Mouse (Mus musculus): ENCODE measurements around the gene Saa4. TPM values are rescaled to one million over a fixed set of nuclear protein-coding genes. Genes with fewer than 3 reads are reported as not detected.
A peak's percentile ranks its signal among the peaks of the same experiment; 100 is the strongest.
"Not testable (repeated sequence)": the region's sequence is repeated elsewhere in the genome, so short reads cannot be mapped to it uniquely, and the experiment has no call there.

The Saa4 gene
- total RNA-seq, 2 experiments from 2014 or later, result 0.16 TPM; not detected in 1

- DNase-seq (ENCODE audit: low spot score in 2 of 2), result no peak
These were observed 13.7 kb downstream of the Saa4 start for GRCm38 (mm10) chr7:46718591-46719270.

- DNase-seq (ENCODE audit: low spot score in 2 of 2), result no peak
These were observed 15.5 kb downstream of the Saa4 start for GRCm38 (mm10) chr7:46716897-46717296.

GRCm38 (mm10) chr7:46715600-46715999 is 16.8 kb downstream of the Saa4 start, which contains the start of gene Saa3:
Gene Saa3 (minus strand): TSS chr7:46715700.
- DNase-seq (ENCODE audit: low spot score in 2 of 2), result no peak

- DNase-seq (ENCODE audit: low spot score in 2 of 2), result peak; percentile 46 to 51
These were observed 17.9 kb downstream of the Saa4 start for GRCm38 (mm10) chr7:46714518-46714917.

- DNase-seq (ENCODE audit: low spot score in 2 of 2), result no peak
These were observed 20.2 kb downstream of the Saa4 start for GRCm38 (mm10) chr7:46712250-46712649.

GRCm38 (mm10) chr7:46710390-46710844 is 22.0 kb downstream of the Saa4 start, which contains the start of gene Saal1:
Gene Saal1 (minus strand): TSS chr7:46710680.
- DNase-seq (ENCODE audit: low spot score in 2 of 2), result peak; percentile 77 to 88

GRCm38 (mm10) chr7:46700521-46701025 is 31.8 kb downstream of the Saa4 start:
- no peak for DNase-seq (ENCODE audit: low spot score in 2 of 2)

- no peak for DNase-seq (ENCODE audit: low spot score in 2 of 2)
These were observed 35.6 kb downstream of the Saa4 start for GRCm38 (mm10) chr7:46696754-46697153.

GRCm38 (mm10) chr7:46686827-46687226 is 45.6 kb downstream of the Saa4 start:
- DNase-seq (ENCODE audit: low spot score in 2 of 2), result no peak

GRCm38 (mm10) chr7:46680732-46681131 is 51.7 kb downstream of the Saa4 start:
- DNase-seq (ENCODE audit: low spot score in 2 of 2), result no peak

GRCm38 (mm10) chr7:46679044-46679443 is 53.4 kb downstream of the Saa4 start:
- not testable (repeated sequence) for DNase-seq (ENCODE audit: low spot score in 2 of 2)

- no peak for DNase-seq (ENCODE audit: low spot score in 2 of 2)
These were observed 54.0 kb downstream of the Saa4 start for GRCm38 (mm10) chr7:46678417-46678816.

Other genes with a start within 250 kb of the Saa4 start
- gene Sergef, start 92.8 kb downstream of the Saa4 start, total RNA-seq (2021), result 10 to 100 TPM in 1 of 2 experiments, 1 to 10 TPM in 1; 8.7 to 10.6 TPM
- under 1 TPM; 0.21 to 0.49 TPM for gene Tph1, start 60.1 kb downstream of the Saa4 start, total RNA-seq (2021)
- gene Saal1, start 21.9 kb downstream of the Saa4 start, total RNA-seq (2021), result 10 to 100 TPM; 10.3 to 10.9 TPM
- gene Saa3, start 16.9 kb downstream of the Saa4 start, total RNA-seq (2021), result under 1 TPM; 0.31 to 0.59 TPM
- not detected for gene Saa1, start 10.4 kb upstream of the Saa4 start, total RNA-seq (2021)
- gene Saa2, start 19.2 kb upstream of the Saa4 start, total RNA-seq (2021), result not detected
- gene Hps5, start 63.5 kb upstream of the Saa4 start, total RNA-seq (2021), result 10 to 100 TPM; 14.8 to 18.4 TPM
- 10 to 100 TPM; 31.0 to 40.2 TPM for gene Gtf2h1, start 63.5 kb upstream of the Saa4 start, total RNA-seq (2021)
- 1,000 to 10,000 TPM; 1,563 to 1,575 TPM for gene Ldha, start 108.9 kb upstream of the Saa4 start, total RNA-seq (2021)
- gene Ldhc, start 128.6 kb upstream of the Saa4 start, total RNA-seq (2021), result not detected
- 10 to 100 TPM; 67.3 to 72.0 TPM for gene Tsg101, start 187.4 kb upstream of the Saa4 start, total RNA-seq (2021)
- 10 to 100 TPM; 11.3 to 13.0 TPM for gene Uevld, start 225.9 kb upstream of the Saa4 start, total RNA-seq (2021)

All from gastrocnemius, postnatal 4 days (tissue).